Mouse (Mus musculus) heart, adult 11 months (tissue): ENCODE results near the gene Gpr150.

Experiments
- DNase-seq: peaks from one replicate; pipeline ENCODE4 v3.0.0; 2022

The Gpr150 gene

DNA sequence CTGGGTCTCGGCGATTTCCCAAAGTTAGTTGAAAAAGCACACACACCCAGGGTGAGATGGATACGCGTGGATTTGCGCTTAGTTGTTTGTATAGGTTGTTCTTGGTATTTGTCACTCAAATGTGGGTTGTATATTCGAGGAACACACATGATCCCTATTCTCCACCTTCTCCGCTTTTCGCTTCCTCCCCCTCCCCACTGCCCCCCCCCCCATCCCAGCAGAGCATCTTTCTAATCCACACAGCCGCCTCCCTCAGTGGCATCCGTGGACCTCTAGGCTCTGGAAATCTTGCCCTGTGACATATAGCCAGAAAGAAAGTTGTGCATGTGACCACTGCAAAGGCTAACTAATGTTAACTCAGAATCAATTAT, at the start of gene Gpr150:
Gpr150 (minus strand) TSS at position 101 of the 371 bp plus-strand sequence.
- DNase-seq: no peak

DNA sequence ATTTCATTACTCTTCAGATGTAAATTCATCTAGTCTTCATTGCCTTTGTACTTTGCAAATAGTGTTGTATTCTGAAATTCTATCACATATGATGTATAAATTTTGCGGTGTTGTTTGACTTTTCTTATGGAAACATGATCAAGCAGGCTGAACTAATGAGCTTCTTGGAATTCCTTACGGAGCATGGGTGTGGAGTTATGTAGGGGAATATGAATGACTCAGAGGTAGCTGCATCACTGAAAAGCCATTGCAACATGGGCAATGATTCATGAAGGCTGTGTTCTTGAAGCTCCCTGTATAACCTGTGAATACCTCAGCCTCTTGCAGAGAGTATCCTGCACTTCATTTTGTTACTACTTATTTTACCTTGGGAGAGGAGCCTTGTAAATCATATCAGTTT, 45.2 kb upstream of the Gpr150 start:
- no peak for DNase-seq

DNA sequence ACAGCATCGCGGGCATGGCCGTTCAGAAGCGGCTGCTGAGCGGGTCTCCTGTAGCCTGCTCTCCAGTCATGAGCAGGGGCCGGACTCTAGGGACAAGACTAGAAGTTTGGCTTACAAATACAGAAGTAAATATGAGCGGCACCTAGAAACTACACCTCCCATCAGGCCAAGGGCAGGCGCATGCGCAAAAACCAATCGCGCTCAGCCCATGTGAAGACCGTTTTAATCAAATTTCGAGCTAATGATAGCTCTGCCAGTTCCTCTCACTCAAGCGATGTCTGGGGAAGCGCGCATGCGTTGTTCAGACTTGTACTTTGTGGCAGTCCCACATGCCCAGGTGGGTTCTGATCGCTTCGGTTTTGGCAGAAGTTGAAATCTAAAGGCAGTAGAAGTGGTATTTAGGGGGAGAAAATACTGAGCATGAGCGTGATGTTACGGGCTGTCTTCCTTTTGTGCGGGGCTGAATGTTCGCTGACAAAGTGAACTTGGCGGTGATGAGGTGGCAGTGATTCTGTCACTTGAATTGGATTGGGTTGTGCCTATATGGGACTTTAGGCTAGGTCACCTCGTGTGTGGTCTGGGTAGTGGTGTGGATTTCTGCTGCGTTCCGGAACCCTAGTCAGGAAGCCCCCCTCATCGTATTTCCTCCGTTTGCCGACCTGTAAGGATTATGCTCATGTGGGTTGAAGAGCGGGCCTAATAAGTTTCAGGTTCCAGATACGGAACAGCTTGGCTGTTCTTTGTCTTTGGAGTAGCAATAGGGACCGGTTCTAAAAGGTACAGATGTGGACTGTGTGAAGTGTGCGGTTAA, 41.9 kb upstream of the Gpr150 start, which contains the start of the genes Arsk and Ttc37:
Arsk (minus strand) TSS at position 168 of the 811 bp plus-strand sequence.
Ttc37 (plus strand) TSS at position 242 of the 811 bp plus-strand sequence.
- peak; percentile 99 for DNase-seq

DNA sequence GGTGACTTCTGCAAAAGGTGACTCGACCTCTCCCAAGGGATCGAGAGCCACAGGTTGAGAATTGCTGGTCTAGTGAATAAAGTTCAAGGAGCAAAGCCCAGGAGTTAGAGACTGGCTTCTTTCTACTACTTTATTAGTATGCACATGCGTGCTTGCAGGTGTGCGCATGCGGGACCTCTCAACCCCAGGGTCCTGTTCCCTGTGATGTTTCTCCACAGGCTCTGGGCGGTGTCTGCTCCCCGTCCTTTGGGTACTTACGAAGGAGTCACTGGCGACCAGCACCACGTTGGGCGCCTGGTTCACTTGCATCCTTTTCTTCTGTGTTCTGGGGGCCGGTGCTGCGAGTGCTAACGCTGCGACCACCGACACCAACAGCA, 41.3 kb upstream of the Gpr150 start:
- no peak for DNase-seq

DNA sequence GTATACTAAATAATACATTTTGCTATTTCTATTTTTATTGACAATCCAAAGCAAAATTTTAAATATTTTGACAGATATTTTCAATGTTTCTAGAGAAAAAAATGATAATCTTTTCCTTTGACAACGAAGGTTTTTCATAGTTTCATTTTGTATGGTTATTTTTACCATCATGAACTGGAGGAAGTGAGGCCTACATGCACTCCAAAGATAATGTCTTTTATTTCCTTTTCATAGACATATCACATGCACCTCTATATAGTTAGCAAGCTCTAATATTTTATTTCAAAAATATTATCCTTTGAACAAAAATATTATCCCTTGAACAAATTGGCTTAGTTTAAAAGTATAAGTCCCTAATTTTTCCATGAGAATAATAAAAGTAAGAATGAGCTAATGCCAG, 17.5 kb upstream of the Gpr150 start:
- DNase-seq: no peak

DNA sequence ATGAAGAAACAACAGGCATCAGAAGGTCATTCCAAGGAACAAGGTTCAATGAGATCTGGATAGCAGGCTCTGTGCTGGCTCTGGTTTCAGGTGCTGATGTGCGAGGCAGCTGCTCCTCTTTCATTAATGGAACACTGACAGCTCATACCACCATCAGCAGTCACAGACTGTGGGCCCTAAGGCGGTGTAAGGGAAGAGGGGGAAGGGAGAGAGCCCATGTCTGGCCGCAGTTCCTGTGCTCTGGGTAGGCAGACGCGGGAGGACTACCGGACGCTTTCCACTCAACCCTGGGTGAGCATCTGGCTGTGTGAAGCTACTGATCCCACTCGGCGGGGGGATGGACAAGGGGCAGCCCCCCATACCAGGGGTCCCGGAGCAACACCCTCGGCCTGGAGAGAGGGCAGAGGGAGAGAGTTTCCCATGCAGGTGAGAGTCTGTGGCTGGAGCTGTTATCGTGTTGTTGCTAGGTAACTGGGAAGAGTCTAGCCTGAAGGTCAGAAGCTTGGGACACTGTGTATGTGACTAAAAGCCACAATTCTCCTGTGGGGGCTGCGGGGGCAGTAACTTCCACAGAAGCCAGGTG, 7.7 kb upstream of the Gpr150 start:
- DNase-seq: no peak

DNA sequence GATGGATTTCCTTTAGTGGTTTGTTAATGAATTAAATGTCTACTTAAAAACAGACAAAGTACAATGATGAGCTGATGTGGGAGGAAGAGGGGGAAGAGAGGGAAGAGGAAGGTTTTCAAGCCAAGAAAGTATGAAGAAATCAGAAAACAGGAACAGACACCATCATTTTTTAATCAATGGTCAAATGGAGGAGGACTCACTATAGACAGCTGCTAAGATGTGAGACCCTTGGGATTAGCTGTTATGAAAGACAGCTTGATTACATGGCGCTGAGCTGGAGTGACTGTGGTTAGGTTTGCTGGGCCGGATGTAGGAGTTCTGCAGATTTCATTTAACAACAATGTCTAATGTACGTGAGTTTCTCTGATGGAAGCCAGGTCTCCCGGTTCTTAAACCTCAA, 6.8 kb upstream of the Gpr150 start:
- no peak for DNase-seq

DNA sequence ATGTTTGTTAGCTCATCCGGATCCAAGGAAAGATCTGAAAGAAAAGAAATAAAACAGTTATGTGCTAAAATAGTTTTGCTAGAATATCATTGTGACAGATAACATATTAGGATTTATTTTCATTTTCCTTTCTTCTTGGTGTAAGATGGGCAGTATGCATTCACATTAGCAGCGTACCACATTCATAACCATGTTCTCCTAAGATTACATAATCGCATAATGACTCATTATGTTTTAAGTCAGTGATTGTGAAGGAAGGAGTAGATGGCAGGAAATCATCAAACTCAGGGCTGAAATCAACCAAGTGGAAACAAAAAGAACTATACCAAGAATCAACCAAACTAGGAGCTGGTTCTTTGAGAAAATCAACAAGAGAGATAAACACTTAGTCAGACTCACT, 5.8 kb upstream of the Gpr150 start:
- DNase-seq: no peak

DNA sequence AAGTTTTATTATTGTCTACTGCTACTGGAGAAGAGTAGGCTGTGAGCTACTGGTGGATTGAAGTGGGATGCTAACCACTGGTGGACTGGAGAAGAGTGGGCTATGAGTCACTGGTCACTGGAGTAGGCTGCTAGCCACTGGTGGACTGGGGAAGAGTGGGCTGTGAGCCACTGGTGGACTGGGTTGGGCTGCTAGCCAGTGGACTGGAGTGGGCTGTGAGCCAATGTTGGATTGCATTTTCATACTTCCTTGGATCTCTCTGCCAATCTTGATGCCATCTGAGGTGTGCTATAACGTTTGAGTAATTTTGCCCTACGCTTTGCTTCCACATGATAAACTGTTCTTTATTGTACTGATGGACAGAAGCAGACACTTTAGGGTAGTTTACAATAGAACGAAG, 5.3 kb upstream of the Gpr150 start:
- DNase-seq: no peak

DNA sequence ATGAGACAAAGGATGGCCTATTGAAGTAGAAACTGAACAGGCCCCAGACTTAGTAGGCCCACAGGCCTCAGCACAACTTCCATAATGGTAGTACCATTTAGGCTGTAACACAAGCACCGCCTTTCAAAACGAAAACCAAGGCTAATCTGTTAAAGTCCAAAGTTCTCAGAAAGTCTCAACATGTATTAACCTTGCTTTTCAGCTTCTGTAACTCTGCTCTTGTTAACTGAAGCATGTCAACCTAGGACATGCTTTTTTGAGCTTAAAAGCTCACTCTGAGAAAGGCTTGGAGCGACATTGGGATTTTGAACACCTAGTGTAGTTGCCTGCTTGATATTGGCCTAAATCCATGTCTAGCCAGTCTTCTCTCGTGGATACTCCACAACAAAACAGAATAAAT, 2.8 kb upstream of the Gpr150 start:
- no peak for DNase-seq

DNA sequence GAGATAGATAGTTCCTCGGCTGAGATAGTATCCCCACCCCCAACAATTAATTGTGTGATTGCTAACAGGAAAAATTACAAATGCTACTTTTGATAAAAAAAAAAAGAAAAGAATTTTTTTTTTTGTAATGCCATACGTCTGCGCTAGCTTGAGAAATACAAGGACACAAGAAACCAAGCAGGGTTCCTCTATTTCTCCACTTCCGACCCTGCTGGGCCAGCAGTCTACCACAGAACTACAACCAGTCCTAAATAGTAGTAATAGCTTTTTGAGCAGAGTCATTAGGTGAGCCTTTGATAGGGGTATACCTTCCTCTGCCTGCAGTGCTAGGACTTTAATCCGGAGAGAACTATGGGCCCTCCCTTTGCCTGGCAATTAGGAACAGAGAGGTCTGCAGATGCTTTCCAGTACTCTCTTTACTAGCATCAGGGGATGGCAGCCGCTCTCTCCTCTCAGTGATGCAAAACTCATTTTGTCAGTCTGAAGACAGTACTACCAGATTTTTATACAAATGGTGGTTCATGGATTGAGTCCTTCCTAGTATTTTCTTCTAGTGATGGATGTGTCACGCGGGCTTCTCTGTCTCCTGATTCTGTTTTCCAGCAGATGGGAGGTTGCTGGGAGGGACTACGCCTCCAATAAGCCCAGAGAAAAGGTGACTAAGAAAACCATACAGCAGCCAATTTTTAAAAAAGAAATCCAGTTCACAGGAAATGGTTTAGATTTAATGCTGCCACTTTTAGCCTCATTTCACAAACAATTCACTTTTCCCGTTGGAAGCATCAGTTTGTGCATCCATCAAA, 672 bp upstream of the Gpr150 start:
- DNase-seq: no peak

DNA sequence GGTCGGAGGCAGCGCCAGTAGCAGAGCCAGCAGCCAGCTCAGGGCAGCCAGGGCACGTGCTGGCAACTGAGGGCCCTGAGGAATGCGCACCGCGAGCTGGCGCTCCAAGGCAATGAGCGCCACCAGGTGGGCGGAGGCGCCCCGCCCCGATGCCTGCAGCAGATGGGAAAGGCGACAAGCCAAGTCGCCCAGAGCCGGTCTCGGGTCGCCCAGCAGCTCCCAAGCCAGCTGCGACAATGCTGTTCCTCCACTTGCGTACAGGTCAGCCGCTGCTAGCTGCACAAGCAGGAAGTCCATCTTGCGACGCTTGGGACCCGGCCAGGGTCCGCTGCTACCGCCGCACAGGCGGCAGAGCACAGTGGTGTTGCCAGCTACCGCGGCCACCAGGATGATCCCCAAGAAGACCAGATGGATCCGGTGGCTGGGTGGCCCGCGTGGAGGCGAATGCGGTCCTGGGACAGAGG, 503 bp downstream of the Gpr150 start:
- peak; percentile 96 for DNase-seq

DNA sequence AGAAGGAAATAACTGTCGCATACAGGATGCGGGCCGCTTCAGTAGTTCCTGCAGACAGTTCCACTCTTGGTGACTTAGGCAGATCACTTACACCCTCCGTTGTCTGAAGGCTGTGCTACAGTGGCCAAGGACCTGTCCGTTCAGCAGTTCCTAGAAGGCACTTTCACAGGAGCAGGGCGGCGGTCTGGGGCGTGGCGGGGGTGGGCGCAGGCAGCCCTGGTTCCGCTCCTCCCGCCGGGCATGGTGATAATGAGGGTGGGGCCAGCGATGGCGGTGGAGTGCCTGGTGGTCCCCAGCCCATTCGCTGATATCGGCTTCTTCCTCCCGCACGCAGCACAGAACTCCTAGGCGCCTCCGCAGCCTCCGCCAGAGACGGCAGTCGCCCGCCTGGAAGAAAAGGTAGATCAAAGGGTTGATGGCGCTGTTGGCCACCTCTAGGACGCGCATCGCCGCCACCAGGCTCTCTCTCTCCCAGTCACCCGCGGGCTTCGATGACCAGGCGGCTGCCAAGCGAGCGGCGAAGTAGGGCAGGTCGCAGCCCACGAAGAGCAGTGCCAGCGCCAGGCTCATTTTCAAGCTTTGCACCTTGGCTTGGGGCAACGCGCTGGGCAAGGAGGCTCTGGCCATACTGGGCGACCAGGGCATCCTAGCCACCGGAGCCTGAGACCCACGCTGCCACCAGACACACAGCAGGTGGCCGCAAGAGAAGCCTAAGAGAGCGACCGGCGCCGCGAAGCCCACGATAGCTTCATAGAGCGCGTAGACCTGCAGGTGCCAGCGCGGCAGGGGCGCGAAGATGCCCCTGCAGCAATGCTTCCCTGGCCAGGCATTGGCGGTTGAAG, 1.2 kb downstream of the Gpr150 start:
- peak; percentile 95 for DNase-seq

DNA sequence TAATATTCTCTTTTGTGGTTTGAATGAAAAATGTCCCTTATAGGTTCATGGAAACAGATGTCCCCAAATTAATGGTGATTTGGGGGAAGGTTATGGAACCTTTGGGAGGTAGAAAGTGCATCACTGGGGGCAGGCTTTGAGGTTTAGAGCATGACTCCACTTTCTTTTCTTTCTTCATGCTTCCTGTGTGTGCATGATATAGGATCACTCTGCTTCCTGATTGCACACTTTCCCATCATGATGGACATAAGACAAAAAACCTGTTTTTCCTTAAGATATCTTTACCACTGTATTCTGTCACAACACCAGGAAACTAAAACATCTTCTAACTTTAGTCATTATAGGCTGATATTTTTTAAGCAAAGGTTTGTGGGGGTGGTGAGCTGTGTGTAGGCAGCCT, 11.8 kb downstream of the Gpr150 start:
- DNase-seq: no peak

DNA sequence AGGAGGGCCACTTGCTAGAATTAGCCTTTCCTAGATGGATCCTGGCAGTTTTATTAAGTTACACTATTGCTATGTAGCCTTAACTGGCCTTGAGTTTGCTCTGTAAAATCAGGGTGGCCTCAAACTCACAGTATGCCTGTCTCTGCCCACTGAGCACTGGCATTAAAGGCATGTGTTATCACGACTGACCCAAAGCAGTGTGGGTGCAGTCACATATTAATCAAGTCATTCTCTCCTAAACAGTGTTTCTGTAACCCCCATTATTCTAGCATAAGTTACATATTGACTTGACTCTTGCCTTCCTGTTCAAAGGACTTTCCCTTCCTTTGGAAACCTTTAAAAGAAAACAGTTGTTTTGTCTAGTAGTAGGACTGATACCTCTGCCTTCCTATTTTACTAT, 14.3 kb downstream of the Gpr150 start:
- no peak for DNase-seq

DNA sequence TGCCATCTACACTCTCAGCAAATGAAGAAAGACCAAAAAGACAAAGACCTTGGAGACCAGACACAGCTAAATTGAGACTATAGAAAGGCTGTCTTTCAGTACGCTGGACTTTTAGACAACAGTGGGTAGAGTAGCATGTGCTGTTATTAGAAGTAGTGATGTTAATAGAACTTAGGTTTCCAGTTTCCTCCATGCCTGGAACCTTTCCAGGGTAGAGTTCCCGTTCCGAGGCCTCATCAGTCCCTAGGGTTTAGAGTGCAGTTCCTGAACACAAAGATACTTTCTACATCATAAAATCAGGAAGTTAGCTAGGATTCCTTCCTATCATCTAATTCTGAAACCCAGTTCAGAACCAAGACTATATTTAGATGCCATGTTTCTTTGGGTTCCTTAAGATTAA, 32.2 kb downstream of the Gpr150 start:
- DNase-seq: peak; percentile 93

DNA sequence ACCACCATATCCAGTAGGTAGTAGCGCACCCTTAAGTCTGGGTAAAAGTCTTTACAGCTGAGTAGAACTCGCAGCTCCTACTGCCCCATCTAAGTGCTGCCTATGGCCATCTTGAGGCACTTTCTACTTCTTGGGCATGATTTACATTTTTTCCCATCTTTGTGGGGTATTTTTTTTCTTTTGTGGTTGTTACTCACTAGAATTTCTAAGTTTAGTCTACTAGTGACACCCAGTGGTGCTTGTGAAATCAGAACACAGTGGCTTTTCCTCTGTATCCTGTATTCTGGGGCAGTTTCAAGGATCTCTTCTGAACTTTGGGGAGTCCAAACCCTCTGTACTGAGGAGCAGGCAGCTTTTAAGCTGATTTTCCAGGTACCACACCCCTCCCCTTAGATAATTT, 35.0 kb downstream of the Gpr150 start:
- DNase-seq: no peak

DNA sequence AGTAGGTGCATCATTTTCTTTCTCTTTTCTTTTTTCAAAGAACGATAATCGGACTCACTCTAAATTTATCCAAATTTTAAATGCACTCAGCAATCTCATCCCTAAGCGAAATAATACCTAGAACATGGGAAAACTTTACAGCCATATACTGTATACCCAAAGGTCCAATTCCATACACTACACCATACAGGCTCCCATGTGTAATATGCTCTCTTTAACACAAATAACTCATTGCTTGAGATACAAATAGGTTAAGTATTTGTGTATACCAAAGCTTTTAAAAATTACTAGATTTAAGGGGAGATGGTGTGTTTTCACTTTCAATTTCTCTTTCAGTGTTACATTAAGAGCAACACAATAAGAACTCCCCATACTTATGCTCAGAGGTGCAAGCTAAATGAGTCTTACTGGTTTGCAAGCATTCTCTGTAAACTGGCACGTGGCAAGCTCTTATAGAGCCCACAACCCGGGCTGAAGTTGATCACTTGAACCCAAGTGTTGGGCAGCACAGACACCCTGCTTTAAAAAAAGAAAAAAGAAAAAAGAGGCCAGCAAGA, 37.9 kb downstream of the Gpr150 start:
- no peak for DNase-seq

DNA sequence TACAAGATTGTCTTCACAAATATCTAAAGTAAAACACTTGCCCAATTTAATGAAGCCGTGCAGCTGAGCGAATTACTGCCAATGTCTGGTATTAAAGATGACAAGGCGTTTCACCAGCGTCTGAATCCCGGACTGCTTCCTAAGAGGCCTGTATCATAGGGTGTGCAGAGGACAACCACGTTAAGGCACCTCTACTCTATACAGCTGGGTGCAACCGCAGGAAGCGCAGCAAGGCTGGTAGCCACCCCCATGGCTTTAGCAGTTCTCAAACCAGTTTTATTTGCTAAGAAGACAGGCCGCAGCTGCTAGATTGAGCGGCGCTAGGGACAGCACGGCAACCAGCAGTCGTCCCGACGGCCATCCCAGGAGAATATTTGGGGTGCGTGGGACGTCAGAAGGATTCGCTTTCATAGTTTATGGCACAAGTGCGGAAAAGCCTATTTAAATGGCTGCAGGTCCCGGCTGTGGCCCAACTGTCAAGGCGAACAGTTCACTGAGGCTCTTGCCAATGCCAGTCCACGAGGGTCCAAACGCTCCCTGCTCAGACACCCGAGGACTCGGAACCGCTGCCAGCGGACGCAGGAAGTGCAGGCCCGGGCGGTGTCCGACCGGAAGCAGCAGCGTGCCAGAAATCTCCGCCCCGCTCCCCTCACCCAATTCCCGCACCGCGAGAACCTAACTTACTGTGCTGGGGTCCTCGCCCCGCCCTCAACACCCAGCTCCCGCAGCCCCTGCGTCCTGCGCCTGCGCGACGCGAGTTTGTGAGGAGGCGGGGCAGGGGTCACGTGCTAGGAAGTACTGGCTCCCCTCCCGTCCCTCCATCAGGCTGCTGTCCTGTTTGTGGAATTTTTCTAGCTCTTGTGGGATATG, 38.6 kb downstream of the Gpr150 start, which contains the start of gene Rfesd:
Rfesd (minus strand) TSS at position 746 of the 870 bp plus-strand sequence.
- DNase-seq: peak; percentile 100

DNA sequence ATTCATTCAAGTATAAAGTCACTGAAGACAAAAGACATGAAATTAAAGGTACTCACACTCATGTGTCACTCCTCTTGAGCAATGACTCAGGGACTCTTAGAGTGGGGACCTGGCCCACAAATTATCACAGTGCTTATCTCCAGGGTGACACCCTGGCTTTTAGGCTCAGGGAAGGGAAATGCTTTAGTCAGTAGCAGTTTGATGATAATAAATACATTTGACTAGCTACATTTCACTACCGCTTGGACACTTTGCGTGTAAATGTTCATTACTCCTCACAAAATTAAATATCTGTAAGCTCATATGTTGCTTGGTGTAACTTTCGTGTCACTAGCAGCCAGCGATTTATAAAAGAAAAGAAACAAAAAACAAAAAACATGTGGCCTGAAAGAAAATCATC, 39.3 kb downstream of the Gpr150 start:
- no peak for DNase-seq

DNA sequence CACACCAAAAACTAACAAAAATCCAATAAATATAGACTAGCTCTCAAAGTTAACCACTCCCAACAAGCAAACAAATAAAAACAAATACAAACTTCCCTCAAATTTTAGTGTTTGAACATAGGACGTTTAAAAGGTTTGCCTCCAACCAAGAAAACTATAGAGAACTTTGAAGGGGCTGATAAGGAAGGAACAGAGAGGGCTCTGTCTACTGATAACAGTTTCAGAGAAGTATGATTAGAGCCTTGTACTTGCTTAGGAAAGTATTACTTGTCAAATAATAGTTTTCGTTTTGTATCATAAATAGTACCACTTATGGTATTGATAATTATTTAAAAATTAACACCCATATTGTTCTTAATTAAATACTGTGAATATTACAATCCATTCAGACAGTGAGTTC, 42.3 kb downstream of the Gpr150 start:
- DNase-seq: no peak
